Mouse (Mus musculus) effector memory CD4-positive, alpha-beta T cell, adult 7 months (primary cell): ENCODE data around the gene Gm21876. TPM values are rescaled to one million over a fixed set of nuclear protein-coding genes. Genes with fewer than 3 reads are reported as not detected.

Experiments
- polyA plus RNA-seq: library from polyadenylated mRNA; unstranded; fragments of 100-300 nt; shearing (Covaris generic); gene quantifications from one replicate; pipeline ENCODE4 v1.2.1, GENCODE M21; 2017

The Gm21876 gene
- polyA plus RNA-seq, result not detected

DNA sequence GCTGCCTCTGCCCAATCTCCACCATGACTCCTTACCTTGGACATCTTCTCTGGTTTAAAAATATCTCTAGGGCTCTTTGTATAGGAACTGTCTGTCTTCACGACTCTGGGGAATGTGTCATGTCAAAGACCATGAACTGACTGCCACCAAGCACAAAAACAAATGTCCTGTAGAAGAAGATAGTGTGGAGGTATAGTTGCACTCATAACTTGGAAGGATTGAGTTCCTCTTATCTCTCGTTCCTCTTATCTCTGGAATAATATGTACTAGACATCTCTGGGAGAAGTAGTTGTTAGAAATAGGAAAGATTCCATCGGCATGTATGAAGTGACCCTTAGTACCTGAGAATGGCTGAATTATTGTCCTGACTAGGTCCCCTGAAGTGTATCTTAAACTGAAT, at the start of gene Gm21876:
Gene Gm21876 (minus strand): TSS at position 101 of the 400 bp plus-strand sequence.

Other genes with a start within 250 kb of the Gm21876 start
- 1.4 TPM for gene Cfp, start 244.1 kb downstream of the Gm21876 start, polyA plus RNA-seq
- 6.1 TPM for gene Elk1, start 225.0 kb downstream of the Gm21876 start, polyA plus RNA-seq
- 51.5 TPM for gene Uxt, start 213.6 kb downstream of the Gm21876 start, polyA plus RNA-seq
- gene Zfp182, start 113.3 kb downstream of the Gm21876 start, polyA plus RNA-seq, result 12.9 TPM
- gene Spaca5, start 107.2 kb downstream of the Gm21876 start, polyA plus RNA-seq, result not detected
- 1.2 TPM for gene Zfp300, start 86.1 kb downstream of the Gm21876 start, polyA plus RNA-seq
- gene Ssxa1, start 59.8 kb downstream of the Gm21876 start, polyA plus RNA-seq, result not detected